Mouse (Mus musculus) kidney, embryonic 14.5 days (tissue): ENCODE results near the gene Smyd3. TPM values are rescaled to one million over a fixed set of nuclear protein-coding genes. Genes with fewer than 3 reads are reported as not detected.
"Not testable (repeated sequence)": the region's sequence is repeated elsewhere in the genome, so short reads cannot be mapped to it uniquely, and the experiment has no call there.

ENCODE experiments used
- ATAC-seq: fragments of 200-750 bp; cut with Nextera tagmentation; 2 replicates; pipeline ENCODE4 v1.8.0; 2017; ENCODE audit warnings: moderate number of reproducible peaks, mild to moderate bottlenecking, moderate TSS enrichment, moderate library complexity; ENCODE audit not compliant: low FRiP score, low TSS enrichment
- H3K27ac ChIP-seq: fragments of 300-500 bp; sonication (generic); 2 replicates; pipeline ENCODE4 v1.5.1; 2014; ENCODE audit warnings: low read depth, mild to moderate bottlenecking, low read length, moderate library complexity, mixed read lengths
- H3K27me3 ChIP-seq: fragments of 300-500 bp; sonication (generic); 2 replicates; pipeline ENCODE4 v1.6.1; 2014; ENCODE audit warnings: mild to moderate bottlenecking, low read length; ENCODE audit not compliant: control insufficient read depth, insufficient read depth
- H3K36me3 ChIP-seq: fragments of 300-500 bp; sonication (generic); 2 replicates; pipeline ENCODE4 v1.6.1; 2014; ENCODE audit warnings: low read length, mixed read lengths; ENCODE audit not compliant: control insufficient read depth, insufficient read depth
- H3K4me1 ChIP-seq: fragments of 300-500 bp; sonication (generic); 2 replicates; pipeline ENCODE4 v1.6.1; 2014; ENCODE audit warnings: low read length, mixed read lengths; ENCODE audit not compliant: control insufficient read depth, insufficient read depth
- H3K4me2 ChIP-seq: fragments of 300-500 bp; sonication (generic); replicated peaks from 2 replicates; pipeline ENCODE4 v1.6.1; 2014; ENCODE audit warnings: low read depth, mild to moderate bottlenecking, low read length
- H3K4me3 ChIP-seq: fragments of 300-500 bp; sonication (generic); 2 replicates; pipeline ENCODE4 v1.5.1; 2014; ENCODE audit warnings: mild to moderate bottlenecking, low read length
- H3K9ac ChIP-seq: fragments of 300-500 bp; sonication (generic); 2 replicates; pipeline ENCODE4 v1.6.1; 2014; ENCODE audit warnings: low read depth, mild to moderate bottlenecking, low read length, moderate library complexity
- H3K9me3 ChIP-seq: fragments of 300-500 bp; sonication (generic); 2 replicates; pipeline ENCODE4 v1.6.1; 2016; ENCODE audit warnings: low read length; ENCODE audit not compliant: control insufficient read depth
- WGBS: fragments of 180-500 bp; shearing (Covaris S2); extraction: QIAGEN DNeasy Blood & Tissue Kit; methylation state at CpG from one replicate; pipeline ENCODE4 v1.1.7; 2014; 5-methylcytosine and 5-hydroxymethylcytosine counted together
- polyA plus RNA-seq: library from polyadenylated mRNA; unstranded; fragments of >200 nt; fragmentation: Nextera tagmentation; extraction: Ambion mirVana; gene quantifications from 2 replicates; pipeline ENCODE4 v1.2.1, GENCODE M21; 2014

Gene Smyd3
- polyA plus RNA-seq, 1 experiment from 2014 or later: 21.5 TPM

- H3K9me3 ChIP-seq: no peaks in the 10 kb centered on the region
- no peak overlapping the region for H3K4me3 ChIP-seq
- H3K4me1 ChIP-seq: no peaks in the 10 kb centered on the region
- H3K27ac ChIP-seq: no peak overlapping the region
- H3K4me2 ChIP-seq: no peak overlapping the region
- no peaks in the 10 kb centered on the region for H3K27me3 ChIP-seq
- no peak overlapping the region for H3K9ac ChIP-seq
- H3K36me3 ChIP-seq: no peaks in the 10 kb centered on the region
- ATAC-seq: no peak
- WGBS: 91% methylated on average over 9 of the region's 9 CpGs
Observed at GRCm38 (mm10) chr1:179326262-179326964, 191.4 kb downstream of the Smyd3 start.

- H3K9me3 ChIP-seq: no peaks in the 10 kb centered on the region
- H3K4me3 ChIP-seq: no peak overlapping the region
- no peak overlapping the region for H3K27ac ChIP-seq
- no peaks in the 10 kb centered on the region for H3K27me3 ChIP-seq
- peak; percentile 66; the same call in 1 of the 2 replicates for ATAC-seq
- H3K9ac ChIP-seq: no peak overlapping the region
- H3K4me2 ChIP-seq: no peak overlapping the region
- H3K4me1 ChIP-seq: no peaks in the 10 kb centered on the region
- no peaks in the 10 kb centered on the region for H3K36me3 ChIP-seq
- 38% methylated on average over 6 of the region's 6 CpGs for WGBS
Observed at GRCm38 (mm10) chr1:179324271-179324670, 193.6 kb downstream of the Smyd3 start.

DNA sequence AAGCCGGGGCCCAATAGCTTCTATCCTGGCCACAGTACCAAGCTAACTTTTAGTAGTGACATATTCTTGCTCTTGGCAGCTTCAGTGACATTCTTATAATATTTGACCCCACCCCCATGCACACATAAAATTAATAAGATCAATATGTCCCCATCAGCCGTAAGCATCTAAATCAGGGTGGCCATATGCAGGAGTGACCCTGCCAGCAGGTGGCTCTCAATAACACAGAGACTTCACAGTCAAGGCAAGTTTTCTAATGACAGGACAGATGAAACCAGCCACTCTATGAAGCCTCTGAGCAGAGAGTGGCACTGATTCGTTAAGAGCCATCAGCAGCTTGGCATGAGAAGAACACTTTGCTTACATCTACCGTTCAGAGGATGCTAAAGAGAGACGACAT lies 204.2 kb downstream of the Smyd3 start:
- Histone ChIP-seq H3K9ac (no peak overlapping the region), H3K4me2 (no peak overlapping the region), H3K4me3 (no peak overlapping the region), H3K27ac (no peak overlapping the region), H3K9me3 (no peaks in the 10 kb centered on the region), H3K36me3 (no peaks in the 10 kb centered on the region), H3K27me3 (no peaks in the 10 kb centered on the region), H3K4me1 (0 out of 2 replicates have a peak, but pooled peaks cover 2% of the 10 kb centered on the region)
- no peak for ATAC-seq
- 85% methylated on average over 5 of the region's 5 CpGs for WGBS

GRCm38 (mm10) chr1:179309487-179309886 lies 208.4 kb downstream of the Smyd3 start:
- H3K36me3 ChIP-seq: no peaks in the 10 kb centered on the region
- ATAC-seq: peak; percentile 69; the same call in 1 of the 2 replicates
- H3K4me2 ChIP-seq: no peak overlapping the region
- H3K27ac ChIP-seq: no peak overlapping the region
- 0 out of 2 replicates have a peak, but pooled peaks cover 2% of the 10 kb centered on the region for H3K4me1 ChIP-seq
- H3K9me3 ChIP-seq: no peaks in the 10 kb centered on the region
- H3K4me3 ChIP-seq: no peak overlapping the region
- H3K27me3 ChIP-seq: no peaks in the 10 kb centered on the region
- no peak overlapping the region for H3K9ac ChIP-seq
- 51% methylated on average over 5 of the region's 5 CpGs for WGBS

DNA sequence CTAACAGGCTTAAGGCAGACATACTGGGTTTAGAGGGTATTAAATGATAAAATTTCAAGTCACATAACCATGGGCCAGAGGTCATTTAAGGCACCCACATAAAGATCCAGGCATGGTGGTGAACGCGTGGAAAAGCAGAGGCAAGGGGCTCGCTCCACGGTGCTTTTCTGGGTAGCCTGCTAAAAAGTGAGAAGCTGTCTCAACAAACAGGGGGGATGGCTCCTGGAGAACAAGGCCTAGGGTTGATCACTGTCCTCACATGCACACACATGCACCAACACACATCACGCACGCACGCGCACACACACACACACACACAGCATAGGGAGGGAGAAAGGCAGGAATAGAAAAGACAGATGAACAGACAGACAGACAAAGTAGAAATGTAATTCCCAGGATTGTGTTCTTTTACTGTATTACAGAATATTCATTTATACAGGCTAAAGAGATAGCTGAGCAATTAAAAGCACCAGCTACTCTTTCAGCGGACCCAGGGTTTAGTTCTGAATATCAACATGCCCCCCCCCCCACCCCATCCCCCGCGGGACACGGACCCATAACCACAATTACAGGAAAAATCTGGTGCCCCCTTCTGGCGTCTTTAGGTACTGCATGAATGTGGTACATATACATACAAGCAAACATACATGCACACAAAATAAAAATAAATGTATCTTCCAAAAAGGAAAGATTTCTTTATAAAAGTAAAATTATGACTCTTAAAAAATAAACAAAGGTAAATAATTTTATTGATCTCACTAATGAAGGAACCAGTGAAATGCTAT lies 215.2 kb downstream of the Smyd3 start:
- H3K9me3 ChIP-seq: no peaks in the 10 kb centered on the region
- H3K27ac ChIP-seq: no peak overlapping the region
- no peaks in the 10 kb centered on the region for H3K36me3 ChIP-seq
- WGBS: 88% methylated on average over 13 of the region's 13 CpGs
- no peaks in the 10 kb centered on the region for H3K4me1 ChIP-seq
- H3K4me2 ChIP-seq: no peak overlapping the region
- no peaks in the 10 kb centered on the region for H3K27me3 ChIP-seq
- no peak overlapping the region for H3K4me3 ChIP-seq
- no peak overlapping the region for H3K9ac ChIP-seq
- ATAC-seq: no peak

GRCm38 (mm10) chr1:179295626-179296025 lies 222.2 kb downstream of the Smyd3 start:
- Histone ChIP-seq H3K4me3 (no peak overlapping the region), H3K9ac (no peak overlapping the region)
- no peak for ATAC-seq

GRCm38 (mm10) chr1:179293772-179294353 lies 224.0 kb downstream of the Smyd3 start:
- no peak overlapping the region for H3K27ac ChIP-seq
- ATAC-seq: no peak
- WGBS: 82% methylated on average over 8 of the region's 8 CpGs
- no peak overlapping the region for H3K4me2 ChIP-seq
- no peak overlapping the region for H3K4me3 ChIP-seq
- H3K27me3 ChIP-seq: no peaks in the 10 kb centered on the region
- no peak overlapping the region for H3K9ac ChIP-seq
- H3K9me3 ChIP-seq: peaks cover 4% of the 10 kb centered on the region; the same call in 1 of the 2 replicates
- H3K36me3 ChIP-seq: no peaks in the 10 kb centered on the region
- no peaks in the 10 kb centered on the region for H3K4me1 ChIP-seq

More at GRCm38 (mm10) chr1:179295626-179296025, 222.2 kb downstream of the Smyd3 start:
- Histone ChIP-seq H3K9me3 (peaks cover under 1% of the 10 kb centered on the region; the same call in 1 of the 2 replicates), H3K36me3 (no peaks in the 10 kb centered on the region), H3K27ac (no peak overlapping the region), H3K27me3 (no peaks in the 10 kb centered on the region), H3K4me1 (no peaks in the 10 kb centered on the region), H3K4me2 (no peak overlapping the region)
- WGBS: 62% methylated on average over 6 of the region's 6 CpGs

DNA sequence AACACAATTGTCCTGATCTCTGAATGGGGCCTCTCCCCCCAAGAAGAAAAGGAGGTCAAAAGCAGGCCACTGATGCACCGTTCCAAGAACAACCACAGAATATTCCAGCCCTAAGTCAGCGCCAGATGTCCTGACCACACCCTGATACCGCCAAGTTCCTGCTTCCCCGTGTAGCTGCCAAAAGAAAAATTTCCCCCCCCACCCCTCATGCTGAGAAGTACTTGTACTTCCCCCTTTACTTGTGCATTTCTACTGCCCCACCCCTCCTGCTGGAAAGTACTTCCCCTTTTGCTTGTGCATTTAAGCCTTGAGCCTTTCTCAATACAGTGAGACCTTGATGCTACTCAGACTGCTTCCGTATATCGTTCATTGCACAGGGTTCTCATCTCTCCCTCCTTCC lies 227.7 kb downstream of the Smyd3 start:
- H3K4me1 ChIP-seq, H3K27ac ChIP-seq, H3K4me3 ChIP-seq, H3K9ac ChIP-seq, H3K4me2 ChIP-seq, H3K27me3 ChIP-seq, H3K9me3 ChIP-seq, H3K36me3 ChIP-seq, ATAC-seq: not testable (repeated sequence)
- 94% methylated on average over 6 of the region's 6 CpGs for WGBS

- no peaks in the 10 kb centered on the region for H3K36me3 ChIP-seq
- no peak for ATAC-seq
- H3K9ac ChIP-seq: no peak overlapping the region
- no peaks in the 10 kb centered on the region for H3K27me3 ChIP-seq
- H3K9me3 ChIP-seq: peaks cover 4% of the 10 kb centered on the region; the same call in 1 of the 2 replicates
- H3K27ac ChIP-seq: no peak overlapping the region
- no peaks in the 10 kb centered on the region for H3K4me1 ChIP-seq
- no peak overlapping the region for H3K4me3 ChIP-seq
- no peak overlapping the region for H3K4me2 ChIP-seq
- WGBS: 92% methylated on average over 3 of the region's 3 CpGs
Observed at GRCm38 (mm10) chr1:179289744-179290143, 228.1 kb downstream of the Smyd3 start.
